Mouse (Mus musculus) C2C12 (cell line): ENCODE data around the gene Rab3d. TPM values are rescaled to one million over a fixed set of nuclear protein-coding genes. Genes with fewer than 3 reads are reported as not detected.

ENCODE experiments used
- H3K27me3 ChIP-seq: one replicate; pipeline ENCODE4 v1.6.1; 2011; ENCODE audit not compliant: control insufficient read depth, insufficient read depth, insufficient read length
- H3K36me3 ChIP-seq: one replicate; pipeline ENCODE4 v1.6.1; 2011; ENCODE audit not compliant: control insufficient read depth, insufficient read depth
- H3K4me3 ChIP-seq: one replicate; pipeline ENCODE4 v1.5.1; 2011; ENCODE audit warnings: mild to moderate bottlenecking, control low read depth; ENCODE audit not compliant: poor library complexity, insufficient read depth, severe bottlenecking
- H3K79me2 ChIP-seq: one replicate; pipeline ENCODE4 v1.6.1; 2011; ENCODE audit not compliant: control insufficient read depth, insufficient read depth
- H3K79me3 ChIP-seq: one replicate; pipeline ENCODE4 v1.6.1; 2011; ENCODE audit warnings: low read depth, control low read depth
- H3ac ChIP-seq: one replicate; pipeline ENCODE3; 2011; ENCODE audit warnings: low read depth; ENCODE audit not compliant: control insufficient read depth, insufficient read length
- CEBPB ChIP-seq: IDR thresholded peaks from one replicate; pipeline ENCODE4 v1.6.1; 2011; ENCODE audit warnings: low read depth, mild to moderate bottlenecking, control low read depth, moderate library complexity
- CTCF ChIP-seq: IDR thresholded peaks from one replicate; pipeline ENCODE4 v1.5.1; 2011; ENCODE audit not compliant: control insufficient read depth, insufficient read depth, insufficient read length
- FOSL1 ChIP-seq: IDR thresholded peaks from one replicate; pipeline ENCODE4 v1.8.0; 2011; ENCODE audit warnings: mild to moderate bottlenecking, low read length; ENCODE audit not compliant: poor library complexity, insufficient read depth, severe bottlenecking
- MAX ChIP-seq: IDR thresholded peaks from one replicate; pipeline ENCODE4 v1.6.1; 2011; ENCODE audit warnings: mild to moderate bottlenecking, control low read depth
- MYOD1 ChIP-seq: IDR thresholded peaks from one replicate; pipeline ENCODE4 v1.6.1; 2011; ENCODE audit warnings: low read depth; ENCODE audit not compliant: control insufficient read depth, insufficient read length
- MYOG ChIP-seq: IDR thresholded peaks from one replicate; pipeline ENCODE4 v1.6.1; 2011; ENCODE audit not compliant: control insufficient read depth, insufficient read length; ENCODE audit errors: extremely low read depth
- USF1 ChIP-seq: IDR thresholded peaks from one replicate; pipeline ENCODE4 v1.6.1; 2011; ENCODE audit warnings: low read depth, mild to moderate bottlenecking, control low read depth, moderate library complexity
- polyA plus RNA-seq: library from polyadenylated mRNA; unstranded; fragments of >200 nt; fragmentation: generic; extraction: Trizol; gene quantifications from one replicate; pipeline ENCODE4 v1.2.1, GENCODE M21; 2012; ENCODE audit warnings: missing spikeins

Gene Rab3d
- polyA plus RNA-seq, 1 experiment: 12.2 TPM

DNA sequence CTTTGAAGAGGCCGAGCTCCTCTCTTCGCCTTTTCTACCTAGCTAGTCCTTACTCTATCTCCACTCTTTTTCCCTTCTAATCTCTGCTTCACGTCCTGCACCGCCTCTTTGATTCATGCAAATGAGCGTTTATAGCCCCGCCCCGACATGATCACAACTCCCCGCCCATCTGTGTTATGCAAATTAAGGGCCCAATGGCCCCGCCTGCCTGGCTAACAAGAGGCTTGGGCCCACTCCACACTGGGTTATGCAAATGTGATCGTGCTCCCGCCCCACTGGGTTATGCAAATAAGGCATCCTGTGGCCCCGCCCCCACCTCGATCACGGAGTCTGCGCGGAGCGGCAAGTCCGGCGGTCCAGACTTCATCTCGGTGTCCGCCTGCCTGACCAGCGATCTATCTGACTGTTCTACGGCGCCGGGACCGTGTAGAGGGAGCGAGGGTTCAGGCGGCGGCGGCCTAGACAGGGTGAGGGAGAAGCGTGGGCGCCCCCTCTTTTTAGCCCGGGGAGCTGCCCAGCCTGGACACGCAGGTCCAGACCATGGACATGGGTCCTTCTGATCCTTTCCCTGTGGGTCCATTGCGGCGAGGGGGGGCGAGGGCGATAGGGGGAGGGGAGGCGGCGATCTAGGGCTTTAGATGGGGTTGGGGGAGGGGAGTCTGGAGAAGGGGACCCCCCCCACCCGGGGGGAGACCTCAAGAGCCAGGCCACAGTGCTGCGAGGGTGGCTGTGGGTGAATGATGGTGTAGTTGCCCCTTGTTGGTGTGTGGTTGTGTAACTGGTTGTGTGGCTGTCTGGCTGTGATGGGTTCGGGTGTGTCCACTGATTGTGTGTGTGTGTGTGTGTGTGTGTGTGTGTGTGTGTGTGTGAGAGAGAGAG is 18.9 kb upstream of the Rab3d start, which contains the start of gene Plppr2:
Gene Plppr2 (plus strand): TSS at position 342 of the 879 bp plus-strand sequence.
- Histone ChIP-seq H3K4me3 (peak within 1 kb of the TSS; percentile 28), H3K36me3 (no peaks in the 10 kb centered on the region), H3K79me2 (no peaks in the 10 kb centered on the region), H3K27me3 (no peaks in the 10 kb centered on the region), H3K79me3 (no peaks in the 10 kb centered on the region), H3ac (peak within 1 kb of the TSS; percentile 47)
- no peak for TF ChIP-seq MAX
- TF ChIP-seq FOSL1: no peak
- TF ChIP-seq CTCF: no peak
- no peak for TF ChIP-seq USF1
- TF ChIP-seq MYOD1: no peak
- TF ChIP-seq CEBPB: no peak
- no peak for TF ChIP-seq MYOG

- Histone ChIP-seq H3ac (no peak overlapping the region), H3K79me2 (no peaks in the 10 kb centered on the region), H3K27me3 (no peaks in the 10 kb centered on the region), H3K79me3 (no peaks in the 10 kb centered on the region), H3K4me3 (no peak overlapping the region), H3K36me3 (no peaks in the 10 kb centered on the region)
- no peak for TF ChIP-seq CTCF
- no peak for TF ChIP-seq FOSL1
- TF ChIP-seq MAX: no peak
- no peak for TF ChIP-seq MYOD1
- no peak for TF ChIP-seq USF1
- TF ChIP-seq MYOG: no peak
- no peak for TF ChIP-seq CEBPB
Observed at GRCm38 (mm10) chr9:21935466-21936131, 17.6 kb upstream of the Rab3d start.

DNA sequence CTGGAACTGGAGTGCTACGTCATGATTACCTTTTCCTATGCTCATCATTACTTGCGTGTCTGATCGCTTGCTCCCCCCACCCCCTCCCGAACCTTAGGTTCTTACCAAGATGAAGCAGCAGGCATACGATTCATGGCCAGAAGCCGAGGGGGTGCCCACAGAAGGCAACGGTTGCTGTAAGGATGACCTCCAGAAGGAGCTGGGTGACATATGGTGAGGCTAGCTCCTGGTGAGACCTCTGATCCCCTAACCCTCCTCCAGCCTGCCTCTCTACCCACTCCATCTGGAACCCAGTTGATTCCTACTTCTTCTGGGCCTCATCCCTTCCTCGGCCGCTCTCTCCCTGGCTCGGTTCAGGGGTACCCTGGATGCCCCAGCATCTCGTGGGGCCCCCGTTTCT is 16.0 kb upstream of the Rab3d start:
- no peak for TF ChIP-seq MYOD1
- TF ChIP-seq MAX: no peak
- no peak for TF ChIP-seq CTCF
- TF ChIP-seq MYOG: no peak
- TF ChIP-seq FOSL1: no peak
- TF ChIP-seq USF1: no peak
- TF ChIP-seq CEBPB: no peak
- Histone ChIP-seq H3K79me3 (no peaks in the 10 kb centered on the region), H3K36me3 (no peaks in the 10 kb centered on the region), H3K27me3 (no peaks in the 10 kb centered on the region), H3K79me2 (no peaks in the 10 kb centered on the region), H3K4me3 (no peak overlapping the region), H3ac (no peak overlapping the region)

DNA sequence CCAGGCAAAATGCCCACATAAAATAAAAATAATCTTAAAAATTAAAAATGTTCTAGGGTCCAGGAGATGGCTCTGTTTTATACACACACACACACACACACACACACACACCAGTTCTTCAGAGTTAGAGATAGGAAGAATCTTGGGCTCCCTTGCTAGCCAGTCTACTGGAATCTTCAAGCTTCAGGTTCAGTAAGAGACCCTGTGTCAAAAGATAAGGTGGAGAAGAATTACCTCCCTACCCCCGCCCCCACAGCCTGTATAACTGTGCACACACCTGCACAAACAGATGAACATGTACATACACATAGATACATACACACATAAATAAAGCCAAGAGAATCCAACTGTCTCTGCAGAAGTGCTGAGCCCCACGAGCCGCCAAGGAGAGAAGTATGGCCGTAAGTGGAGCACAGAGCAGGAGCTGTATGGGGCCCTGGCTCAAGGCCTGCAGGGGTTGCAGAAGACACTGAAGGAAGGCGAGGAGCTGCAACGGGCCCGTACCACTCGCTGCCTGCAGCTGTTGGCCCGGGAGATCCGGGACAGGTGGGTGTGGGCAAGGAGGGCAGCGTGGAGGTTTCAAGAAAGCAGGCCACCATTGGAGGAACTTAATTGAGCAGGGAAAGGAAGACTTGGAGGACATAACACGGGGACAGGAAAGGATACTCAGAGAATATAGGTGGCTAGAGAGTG is 14.6 kb upstream of the Rab3d start:
- no peak for TF ChIP-seq MYOD1
- TF ChIP-seq CTCF: no peak
- no peak for TF ChIP-seq MYOG
- no peak for TF ChIP-seq USF1
- TF ChIP-seq FOSL1: no peak
- no peak for TF ChIP-seq MAX
- no peak for TF ChIP-seq CEBPB
- Histone ChIP-seq H3K79me3 (no peaks in the 10 kb centered on the region), H3K4me3 (no peak overlapping the region), H3K36me3 (no peaks in the 10 kb centered on the region), H3K27me3 (no peaks in the 10 kb centered on the region), H3ac (no peak overlapping the region), H3K79me2 (no peaks in the 10 kb centered on the region)

DNA sequence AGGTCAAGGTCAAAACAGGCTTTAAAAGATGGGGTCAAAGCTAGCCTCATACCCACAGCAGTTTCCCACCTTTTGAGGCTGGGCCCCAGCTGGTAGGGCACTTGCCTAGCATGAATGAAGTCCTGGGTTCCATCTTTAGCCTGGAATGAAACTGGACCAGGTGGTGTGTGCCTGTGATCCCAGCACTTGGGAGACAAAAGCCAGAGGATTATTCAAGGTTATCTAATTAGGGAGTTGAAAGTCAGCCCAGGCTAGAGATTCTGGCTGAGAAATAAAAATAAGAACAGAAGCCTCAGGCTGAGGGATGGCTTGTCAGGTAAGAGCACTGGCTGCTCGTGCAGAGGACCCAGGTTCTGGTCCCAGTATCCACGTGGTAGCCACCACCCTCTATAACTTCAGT is 14.0 kb upstream of the Rab3d start:
- H3ac ChIP-seq: no peak overlapping the region
- no peaks in the 10 kb centered on the region for H3K79me2 ChIP-seq
- no peaks in the 10 kb centered on the region for H3K36me3 ChIP-seq
- no peak overlapping the region for H3K4me3 ChIP-seq
- H3K27me3 ChIP-seq: no peaks in the 10 kb centered on the region
- TF ChIP-seq FOSL1 (no peak), CEBPB (no peak), USF1 (no peak), MAX (no peak), CTCF (no peak), MYOD1 (no peak), MYOG (no peak)
- no peaks in the 10 kb centered on the region for H3K79me3 ChIP-seq
